Mouse (Mus musculus): ENCODE measurements around the gene Alg1.

The Alg1 gene

DNA sequence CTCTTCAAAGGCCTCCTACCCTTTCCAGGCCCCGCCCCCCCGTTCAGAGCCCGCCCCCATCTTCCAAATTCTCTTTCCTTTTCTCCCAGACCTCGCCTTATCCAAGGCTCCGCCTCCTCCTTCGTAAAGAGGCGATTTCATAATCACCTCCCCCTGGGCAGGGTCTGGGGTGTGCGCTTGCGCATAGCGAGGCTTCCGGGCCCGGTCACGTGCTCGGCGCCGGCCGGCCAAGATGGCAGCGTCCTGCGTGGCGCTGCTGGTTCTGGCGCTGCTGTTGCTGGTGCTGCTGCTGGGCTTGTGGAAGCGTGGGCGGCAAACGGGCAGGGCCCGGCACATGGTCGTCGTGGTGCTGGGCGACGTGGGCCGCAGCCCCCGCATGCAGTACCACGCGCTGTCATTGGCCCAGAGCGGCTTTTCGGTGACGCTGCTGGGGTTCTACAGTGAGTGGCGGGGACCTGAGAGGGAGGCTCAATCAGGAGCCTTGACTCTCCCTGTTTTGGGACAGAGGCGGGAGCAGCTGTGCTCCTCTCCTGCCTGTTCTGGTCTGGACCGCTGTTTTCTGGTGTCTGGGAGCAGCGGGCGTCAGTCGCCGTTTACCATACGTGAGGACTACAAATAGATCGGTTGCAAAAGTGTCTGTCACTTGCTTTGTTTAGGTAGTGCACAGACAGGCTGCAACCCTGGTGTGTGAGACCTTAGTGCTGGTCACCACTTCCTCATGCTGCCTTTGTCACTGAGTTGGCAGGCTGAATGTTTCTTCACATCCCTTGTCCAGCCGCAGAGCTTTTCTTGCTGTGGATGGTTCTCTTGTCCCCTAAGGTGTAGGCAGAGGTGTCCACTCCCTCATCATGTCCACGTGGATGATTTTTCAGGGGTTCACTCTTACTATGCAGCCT lies at the start of gene Alg1:
Alg1 (plus strand) TSS at position 204 of the 896 bp plus-strand sequence.
- peak; percentile 96 to 97 for DNase-seq (ENCODE audit: inconsistent age in 2 of 2, low spot score in 1 of 2)

DNA sequence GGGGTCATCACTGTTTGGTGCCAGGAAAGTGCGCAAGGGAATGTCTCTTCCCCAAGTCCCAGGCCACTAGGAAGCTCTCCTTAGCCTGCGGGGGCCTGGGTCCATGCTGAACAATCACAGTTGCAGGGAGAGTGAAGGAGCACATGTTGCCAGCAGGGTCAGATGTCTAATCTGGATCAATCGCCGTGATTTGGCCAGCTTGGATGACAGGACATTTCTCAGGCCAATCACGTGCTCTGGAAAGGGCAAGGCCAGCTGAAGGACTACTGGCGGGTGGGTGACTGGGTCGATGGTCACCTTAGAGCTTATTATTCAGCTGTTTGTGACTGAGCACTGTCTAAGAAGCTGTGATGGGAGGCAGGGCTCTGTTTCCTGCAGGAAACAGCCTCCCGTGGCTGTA lies 49.3 kb upstream of the Alg1 start:
- DNase-seq (ENCODE audit: inconsistent age in 2 of 2, low spot score in 1 of 2): peak; percentile 72 to 92

DNA sequence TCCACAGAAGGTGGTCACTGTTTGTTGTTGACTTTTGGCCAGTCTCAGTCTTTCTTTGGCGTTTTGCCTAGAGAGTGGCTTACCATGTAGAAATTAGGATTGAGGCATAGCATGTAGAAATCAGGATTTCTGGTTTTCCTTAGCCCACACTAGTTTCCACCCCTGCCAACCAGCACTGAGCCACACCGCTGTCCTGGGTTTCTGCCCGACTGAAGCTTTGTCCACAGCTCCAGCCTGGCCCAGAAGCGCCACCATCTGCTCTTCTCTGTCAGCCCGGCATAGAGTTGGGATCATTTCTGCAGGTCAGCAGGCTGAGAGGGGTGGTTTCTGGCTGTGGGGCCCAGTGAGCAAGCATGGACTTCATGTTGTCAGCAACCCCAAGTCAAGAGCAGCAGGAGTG lies 48.5 kb upstream of the Alg1 start:
- peak in 1 of 2 experiments; percentile 58 for DNase-seq (ENCODE audit: inconsistent age in 2 of 2, low spot score in 1 of 2)

DNA sequence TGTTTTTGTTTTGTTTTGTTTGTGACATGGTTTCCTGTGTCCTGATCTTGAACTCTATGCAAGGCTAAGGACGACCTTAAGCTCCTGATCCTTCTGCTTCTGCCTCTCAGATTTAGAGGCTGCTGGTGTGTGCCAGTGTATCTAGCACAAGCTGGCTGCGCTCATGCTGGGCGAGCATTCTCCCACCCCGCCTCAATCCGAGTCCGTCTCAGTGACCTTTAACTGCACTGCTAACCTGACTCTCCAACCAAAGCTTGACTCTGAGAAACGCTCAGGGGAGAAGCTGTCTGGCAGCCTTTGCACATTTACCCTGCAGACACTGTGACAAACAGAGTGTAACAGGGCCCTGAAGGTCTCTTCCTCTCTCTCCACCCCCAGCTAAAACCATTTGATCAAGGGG lies 47.7 kb upstream of the Alg1 start:
- DNase-seq (ENCODE audit: inconsistent age in 2 of 2, low spot score in 1 of 2): peak in 1 of 2 experiments; percentile 41

DNA sequence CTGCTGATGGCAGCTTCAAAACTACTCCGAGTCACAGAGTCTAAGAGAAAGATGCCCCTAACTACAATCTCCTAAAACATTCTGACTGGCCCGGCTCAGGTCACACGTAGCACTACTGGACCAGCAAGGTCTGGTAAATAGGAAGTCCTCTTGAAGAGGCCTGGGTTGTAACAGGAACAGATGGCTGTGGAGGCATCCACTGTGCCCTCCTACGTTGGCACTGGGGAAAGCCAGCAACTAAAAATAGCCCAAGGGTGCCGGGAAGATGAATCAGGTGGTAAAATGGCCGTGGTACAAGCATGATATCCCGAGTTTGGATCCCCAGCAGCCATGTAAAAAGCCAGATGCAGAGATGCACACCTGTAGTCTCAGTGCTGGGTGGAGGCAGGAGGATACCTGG lies 47.2 kb upstream of the Alg1 start:
- peak; percentile 37 to 72 for DNase-seq (ENCODE audit: inconsistent age in 2 of 2, low spot score in 1 of 2)

DNA sequence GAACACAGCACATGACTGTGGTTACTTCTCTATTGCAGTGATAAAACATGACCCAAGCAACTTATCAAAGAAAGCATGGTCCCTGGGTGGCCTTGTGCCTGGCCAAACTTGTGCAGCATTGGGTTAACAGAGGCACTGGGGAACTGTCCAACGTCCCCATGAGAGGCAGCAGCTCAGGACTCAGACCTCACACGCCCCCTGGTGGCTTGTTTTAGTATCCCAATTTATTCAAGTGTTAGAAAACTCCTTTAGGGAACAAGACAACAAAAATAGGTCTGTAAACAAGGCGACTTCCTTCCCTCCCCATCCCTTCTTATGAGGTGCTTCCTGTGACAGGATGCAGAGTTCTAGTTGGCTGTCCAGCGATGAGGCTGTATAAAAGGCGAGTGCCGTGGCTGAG lies 38.3 kb upstream of the Alg1 start:
- peak; percentile 66 to 93 for DNase-seq (ENCODE audit: inconsistent age in 2 of 2, low spot score in 1 of 2)

DNA sequence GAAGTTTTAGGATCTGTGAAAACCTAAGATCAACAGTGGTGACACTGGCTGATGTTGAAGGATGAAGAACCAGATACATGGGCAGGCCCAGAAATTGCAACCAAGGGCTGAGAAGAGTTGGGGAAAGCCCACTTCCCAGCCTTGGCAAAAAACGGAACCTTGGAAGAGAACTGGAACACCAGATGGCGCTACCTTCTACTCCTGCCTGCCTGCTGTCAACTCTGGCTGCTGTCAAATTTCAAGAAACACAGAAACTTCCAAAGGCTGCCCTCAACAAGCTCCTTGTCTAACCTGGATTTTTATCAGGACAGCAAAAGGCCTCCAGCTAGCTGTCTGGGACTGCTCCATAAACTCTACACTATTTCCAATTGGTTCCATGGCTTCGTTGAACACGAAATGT lies 30.7 kb upstream of the Alg1 start:
- peak; percentile 55 to 89 for DNase-seq (ENCODE audit: inconsistent age in 2 of 2, low spot score in 1 of 2)

DNA sequence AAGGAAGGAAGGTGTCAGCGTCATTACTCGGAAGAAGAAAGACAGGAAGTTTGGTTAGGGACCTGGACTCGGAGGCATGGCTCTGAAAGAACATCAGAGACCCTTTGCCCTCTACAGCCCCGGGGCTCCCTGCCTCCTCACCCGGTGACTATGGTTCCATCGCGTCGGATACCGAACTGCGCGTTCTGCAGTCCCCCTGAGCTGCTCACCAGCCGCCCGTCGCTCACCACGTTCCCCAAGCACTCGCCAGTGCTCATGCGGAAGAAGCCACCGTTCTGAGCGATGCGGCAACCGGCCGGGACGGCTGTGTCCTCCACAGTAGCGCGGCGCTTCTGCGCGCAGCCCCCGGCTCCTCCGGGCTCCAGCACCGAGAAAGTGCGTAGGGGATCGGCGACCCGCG lies 30.2 kb upstream of the Alg1 start:
- peak; percentile 40 to 70 for DNase-seq (ENCODE audit: inconsistent age in 2 of 2, low spot score in 1 of 2)

DNA sequence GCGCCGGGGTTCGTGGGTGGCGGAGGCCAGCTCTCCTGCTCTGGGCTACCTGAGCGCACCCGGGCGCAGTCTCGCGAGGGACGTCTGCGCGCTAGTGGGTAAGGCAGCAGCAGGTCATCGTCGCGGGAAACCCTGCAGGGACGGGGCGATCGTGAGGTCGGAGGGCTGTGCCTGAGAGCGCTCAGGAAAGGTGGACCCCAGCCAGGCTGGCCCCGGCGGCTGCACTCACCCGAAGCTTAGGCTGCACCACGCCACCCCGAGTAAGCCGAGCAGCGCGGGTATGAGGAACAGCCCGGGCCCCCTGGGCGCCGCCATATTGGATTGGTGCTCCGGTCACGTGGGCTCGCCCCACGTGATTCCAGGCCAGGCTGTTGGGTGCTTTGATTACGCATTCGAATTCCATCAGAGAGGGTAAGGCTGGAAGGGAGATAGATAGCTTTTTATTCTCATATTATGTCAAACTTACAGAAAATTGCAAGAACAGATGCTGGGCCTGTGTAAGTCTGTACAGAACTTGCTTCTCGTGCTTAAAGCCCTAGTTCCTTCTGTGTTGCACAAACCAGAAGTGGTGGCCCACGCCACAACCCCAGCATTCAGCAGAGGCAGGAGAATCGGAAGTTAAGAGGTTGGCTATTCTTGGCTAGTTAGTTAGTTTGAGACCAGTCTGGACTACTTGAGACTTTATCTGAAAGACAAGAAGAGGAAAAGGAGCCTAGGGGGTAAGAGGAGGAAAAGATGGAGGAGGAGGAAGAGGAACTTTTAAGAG lies 29.6 kb upstream of the Alg1 start, which contains the start of gene Nagpa:
Nagpa (minus strand) TSS at position 345 of the 766 bp plus-strand sequence.
- peak; percentile 85 to 93 for DNase-seq (ENCODE audit: inconsistent age in 2 of 2, low spot score in 1 of 2)

DNA sequence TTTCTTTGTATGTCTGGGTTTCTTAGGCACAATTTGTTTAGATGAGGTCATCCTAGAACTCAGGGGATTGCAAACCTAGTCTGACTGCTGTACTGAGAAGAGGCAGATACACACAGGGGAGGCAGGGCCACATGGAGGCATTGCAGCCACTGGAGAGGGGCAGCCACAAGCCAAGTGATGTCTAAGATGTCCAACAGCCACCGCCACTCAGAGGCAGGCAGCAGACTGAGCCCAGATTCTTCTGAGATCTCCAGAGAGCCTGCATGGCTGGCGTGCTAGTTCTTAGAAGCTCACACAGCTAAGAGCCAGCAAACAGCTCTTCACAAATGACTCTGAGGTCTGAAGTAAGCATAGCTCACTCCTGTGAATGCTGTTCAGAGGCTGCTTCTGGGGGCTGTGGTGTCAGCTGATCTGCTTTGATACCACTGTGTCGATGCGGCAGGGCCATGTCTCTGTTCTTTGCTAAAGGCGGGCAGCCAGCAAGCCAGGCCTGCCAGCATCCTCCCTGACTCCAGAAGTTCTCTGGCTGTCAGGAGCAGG lies 27.9 kb upstream of the Alg1 start:
- no peak for DNase-seq (ENCODE audit: inconsistent age in 2 of 2, low spot score in 1 of 2)

DNA sequence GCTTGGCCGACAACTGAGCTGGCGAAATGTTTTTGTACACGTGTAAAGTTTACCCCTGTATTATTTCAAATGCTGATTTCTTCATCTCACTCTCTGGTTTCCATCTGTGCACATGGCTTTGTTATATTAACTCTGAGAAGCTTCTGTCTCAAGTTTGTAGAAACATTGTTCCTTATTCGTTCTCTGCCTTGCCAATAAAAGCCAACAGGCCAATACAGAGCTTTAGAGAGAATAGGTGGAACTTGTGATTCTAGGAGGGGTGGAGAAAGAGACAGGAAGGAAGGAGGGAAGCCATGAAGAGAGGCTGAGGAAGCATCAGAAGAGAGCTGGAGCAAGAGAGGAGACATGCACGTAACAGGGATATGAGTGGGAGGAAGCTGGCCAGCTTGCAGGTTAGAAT lies 27.4 kb upstream of the Alg1 start:
- no peak for DNase-seq (ENCODE audit: inconsistent age in 2 of 2, low spot score in 1 of 2)

DNA sequence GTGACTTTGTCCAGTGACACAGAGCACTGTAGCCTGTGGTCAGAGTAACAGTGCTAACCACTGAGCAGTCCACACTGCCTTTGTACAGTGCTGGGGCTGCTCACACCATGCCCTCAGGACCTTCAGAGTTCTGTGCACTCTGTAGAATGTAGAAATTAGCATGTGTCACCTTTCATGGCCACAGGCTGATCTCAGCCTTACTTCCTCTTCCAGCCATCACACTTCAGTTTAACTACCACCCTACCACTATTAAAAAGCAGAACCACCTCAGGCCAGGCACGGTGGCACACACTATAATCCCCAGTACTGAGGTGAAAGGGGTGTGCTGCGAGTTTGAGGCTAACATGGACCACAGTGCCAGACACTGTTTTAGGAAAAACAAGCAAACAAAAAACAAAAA lies 23.1 kb upstream of the Alg1 start:
- DNase-seq (ENCODE audit: inconsistent age in 2 of 2, low spot score in 1 of 2): no peak

DNA sequence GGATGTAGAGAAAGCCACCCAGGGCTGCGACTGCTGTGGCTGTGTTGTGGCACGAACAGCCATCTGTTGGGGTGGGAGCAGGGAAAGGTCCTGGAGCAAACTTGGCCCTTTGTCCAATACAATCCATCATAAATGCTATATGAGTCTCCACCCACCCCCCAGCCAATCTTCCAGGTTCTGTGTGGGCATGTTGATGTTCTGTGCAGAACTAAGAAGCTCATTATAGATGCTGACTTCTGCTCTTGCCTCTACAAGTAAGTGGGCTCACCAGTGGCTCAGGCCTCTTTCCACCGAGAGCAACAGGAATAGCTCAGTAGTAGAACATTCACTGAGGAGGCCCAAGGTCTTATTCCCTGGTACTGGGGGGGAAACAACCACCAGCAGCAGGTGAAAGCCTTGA lies 21.3 kb upstream of the Alg1 start:
- no peak for DNase-seq (ENCODE audit: inconsistent age in 2 of 2, low spot score in 1 of 2)

DNA sequence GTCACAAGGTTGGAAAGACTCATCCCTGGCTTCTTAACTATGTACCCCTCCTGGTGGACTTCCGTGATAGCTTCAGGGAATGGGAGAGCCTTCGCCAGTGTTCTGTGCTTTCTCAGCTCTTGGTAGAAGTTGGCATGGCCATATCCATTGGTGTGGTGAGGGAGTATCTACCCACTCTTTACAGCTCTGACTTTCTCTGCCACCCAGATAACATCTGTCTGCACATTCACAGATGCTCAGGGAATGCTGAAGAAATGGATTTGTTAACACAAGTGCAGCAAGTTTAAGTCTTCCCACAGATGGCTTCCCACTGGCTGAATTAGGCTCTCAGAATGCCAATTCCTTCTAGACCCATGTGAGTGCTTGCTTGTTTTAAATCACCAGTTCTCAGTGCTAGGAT lies 19.3 kb upstream of the Alg1 start:
- DNase-seq (ENCODE audit: inconsistent age in 2 of 2, low spot score in 1 of 2): no peak

DNA sequence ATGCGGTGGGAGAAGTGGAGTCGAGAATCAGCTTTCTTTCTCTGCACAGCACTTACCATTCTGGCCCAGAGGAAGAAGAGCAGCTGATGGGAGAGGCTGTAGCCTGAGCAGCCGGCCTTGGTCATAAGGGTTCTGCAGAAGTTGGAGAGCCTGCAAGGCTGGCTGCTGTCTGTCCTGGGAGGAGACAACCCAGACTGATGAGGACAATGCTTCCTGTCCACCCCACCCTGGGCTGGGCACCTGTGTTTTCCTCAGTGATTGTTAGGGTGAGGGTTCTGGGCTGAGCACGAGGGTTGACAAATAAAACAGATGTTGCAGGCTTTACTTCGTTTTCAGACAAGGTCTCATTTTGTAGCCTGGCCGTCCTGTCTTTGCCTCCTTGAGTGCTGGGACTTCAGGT lies 16.7 kb upstream of the Alg1 start:
- DNase-seq (ENCODE audit: inconsistent age in 2 of 2, low spot score in 1 of 2): no peak

DNA sequence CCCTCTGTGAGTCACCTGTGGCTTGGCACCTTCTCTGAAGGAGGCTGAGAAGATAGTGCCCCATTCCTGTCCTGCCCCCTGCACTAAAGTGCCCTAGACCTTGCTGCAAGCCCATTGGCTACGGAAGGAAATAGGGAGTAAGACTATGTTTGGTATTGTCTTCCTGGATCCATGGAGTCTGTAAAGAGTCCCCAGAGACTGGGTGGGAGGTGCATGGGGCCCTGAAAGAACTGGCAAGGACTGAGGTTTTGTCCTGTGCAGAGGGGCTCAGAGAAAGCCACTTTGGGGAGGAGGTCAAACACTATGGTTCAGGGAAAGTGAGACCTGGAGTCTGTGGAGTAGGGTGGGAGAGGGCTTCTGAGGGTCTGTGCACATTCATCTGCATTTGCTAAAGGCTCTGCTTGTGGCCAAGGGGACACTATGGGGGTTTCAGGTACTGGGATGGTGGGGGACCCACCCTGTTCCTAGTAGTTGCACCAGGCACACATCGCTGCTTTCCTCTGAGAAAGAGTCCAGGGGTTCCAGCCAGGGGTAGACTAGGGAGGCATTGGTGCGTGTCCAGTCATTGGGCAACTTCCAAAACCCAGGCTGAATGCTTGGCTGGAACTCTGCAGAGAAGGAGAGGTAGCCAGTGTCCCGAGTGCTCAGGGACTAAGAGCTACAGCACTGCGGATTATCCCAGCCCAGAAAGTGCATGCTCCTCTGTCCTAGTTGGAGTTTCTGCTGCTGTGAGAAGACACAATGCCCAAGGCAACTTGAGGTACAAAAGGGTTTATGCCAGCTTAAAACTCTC lies 15.9 kb upstream of the Alg1 start:
- no peak for DNase-seq (ENCODE audit: inconsistent age in 2 of 2, low spot score in 1 of 2)

DNA sequence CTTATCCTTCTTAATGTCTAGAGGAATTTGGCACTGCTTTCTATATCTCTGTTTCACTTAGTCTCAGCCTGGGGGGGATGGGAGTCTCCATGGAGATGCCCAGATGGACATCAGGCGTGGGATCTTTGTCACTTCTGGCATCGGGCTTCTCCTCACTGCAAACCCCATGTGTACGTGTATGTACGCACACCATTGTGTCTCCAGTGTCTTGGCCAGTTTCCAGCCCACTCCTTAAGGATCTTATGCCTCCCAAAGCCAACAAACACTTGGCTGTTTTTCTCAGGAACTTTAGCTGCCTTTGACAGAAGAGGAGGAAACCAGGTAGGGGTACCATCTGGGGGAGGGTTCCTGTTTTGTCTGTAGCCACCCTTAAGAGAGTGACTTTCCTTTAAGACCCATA lies 12.0 kb upstream of the Alg1 start:
- no peak for DNase-seq (ENCODE audit: inconsistent age in 2 of 2, low spot score in 1 of 2)

DNA sequence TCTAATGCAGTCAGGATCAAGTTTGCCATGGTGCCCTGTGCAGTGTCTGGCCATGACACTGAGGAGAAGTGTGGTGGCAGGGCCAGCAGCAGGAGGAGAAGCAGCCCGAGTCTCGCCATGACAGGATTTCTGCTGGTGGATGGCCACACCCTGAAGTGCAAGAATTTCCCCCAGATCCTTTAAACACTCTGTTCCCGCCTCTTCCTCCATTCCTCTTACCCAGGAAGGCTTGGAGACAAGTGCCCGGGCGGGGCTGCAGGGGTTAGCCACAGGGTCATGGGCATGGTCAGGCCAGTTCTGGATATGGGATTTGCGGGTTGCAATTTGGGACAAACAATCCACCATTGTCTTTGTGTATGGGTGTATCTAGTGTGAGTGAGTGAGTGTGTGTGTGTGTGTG lies 11.3 kb upstream of the Alg1 start, which contains the start of gene AU021092:
AU021092 (minus strand) TSS at position 160 of the 400 bp plus-strand sequence.
- DNase-seq (ENCODE audit: inconsistent age in 2 of 2, low spot score in 1 of 2): peak; percentile 43 to 65

DNA sequence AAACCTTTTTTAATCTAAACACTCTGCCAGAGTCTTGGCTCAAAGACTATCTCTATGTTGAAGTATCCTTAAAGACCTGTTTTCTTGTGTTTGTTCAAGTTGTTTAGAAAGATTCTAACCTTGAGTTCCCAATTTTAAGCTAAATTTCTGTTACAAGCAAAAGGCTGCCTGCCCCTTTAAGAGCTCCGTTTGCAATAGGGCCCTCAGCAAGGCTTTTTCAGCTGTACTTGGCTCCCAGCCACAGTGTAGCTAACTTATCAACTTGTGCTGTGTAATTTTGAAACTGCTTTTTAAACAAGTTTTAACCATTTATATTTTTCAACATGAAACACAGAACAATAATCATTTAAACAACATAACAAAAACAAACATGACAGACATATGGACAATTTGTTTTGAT lies 6.9 kb upstream of the Alg1 start:
- peak in 1 of 2 experiments; percentile 65 for DNase-seq (ENCODE audit: inconsistent age in 2 of 2, low spot score in 1 of 2)

DNA sequence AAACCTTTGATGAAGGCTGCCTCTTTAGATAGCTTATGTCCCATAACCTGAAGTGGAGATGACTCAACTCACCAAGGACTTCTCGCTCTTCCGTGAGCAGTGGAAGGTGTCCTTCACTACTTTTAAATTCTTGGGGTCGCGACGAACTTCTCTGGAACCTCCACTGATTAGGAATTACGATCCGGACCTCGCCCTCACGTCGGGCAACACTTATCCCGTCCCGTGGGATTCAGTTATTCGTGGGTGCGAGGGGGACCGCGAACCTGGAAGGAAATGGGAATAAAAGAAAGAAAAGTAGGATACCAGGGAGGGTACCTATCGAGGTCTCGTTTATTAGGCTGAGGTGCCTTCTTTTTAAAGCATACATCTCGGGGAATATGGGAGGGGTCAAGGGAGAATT lies 5.9 kb upstream of the Alg1 start:
- peak; percentile 33 to 76 for DNase-seq (ENCODE audit: inconsistent age in 2 of 2, low spot score in 1 of 2)

DNA sequence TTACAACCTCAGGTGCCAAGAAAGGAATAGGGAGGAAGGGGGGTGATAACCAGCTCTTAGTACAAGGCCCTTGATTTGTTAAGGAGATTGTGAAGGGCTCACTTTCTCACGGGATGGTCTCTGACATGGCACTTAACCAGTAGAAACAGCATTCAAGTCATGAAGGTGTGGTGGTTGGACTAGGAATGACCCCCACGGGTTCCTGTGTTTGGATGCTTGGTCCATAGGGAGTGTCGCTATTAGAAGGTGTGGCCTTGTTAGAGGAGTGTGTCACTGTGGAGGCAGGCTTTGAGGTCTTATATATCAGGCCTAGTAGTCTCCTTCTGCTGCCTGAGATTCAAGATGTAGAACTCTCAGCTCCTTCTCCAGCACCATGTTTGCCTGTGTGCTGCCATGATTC lies 5.3 kb upstream of the Alg1 start:
- DNase-seq (ENCODE audit: inconsistent age in 2 of 2, low spot score in 1 of 2): peak in 1 of 2 experiments; percentile 72

Data from adrenal gland, adult (tissue).